Mouse (Mus musculus) ES-E14 (cell line): Measurements from ENCODE around the gene Ngfr.

Experiments
- CHD2 ChIP-seq: IDR thresholded peaks from 2 replicates; pipeline ENCODE4 v1.6.1; 2014; ENCODE audit warnings: mild to moderate bottlenecking, low read depth, low read length, inconsistent platforms
- HCFC1 ChIP-seq: IDR thresholded peaks from 2 replicates; pipeline ENCODE4 v1.6.1; 2012; ENCODE audit warnings: low read length, inconsistent platforms, borderline replicate concordance; ENCODE audit not compliant: insufficient read depth

DNA sequence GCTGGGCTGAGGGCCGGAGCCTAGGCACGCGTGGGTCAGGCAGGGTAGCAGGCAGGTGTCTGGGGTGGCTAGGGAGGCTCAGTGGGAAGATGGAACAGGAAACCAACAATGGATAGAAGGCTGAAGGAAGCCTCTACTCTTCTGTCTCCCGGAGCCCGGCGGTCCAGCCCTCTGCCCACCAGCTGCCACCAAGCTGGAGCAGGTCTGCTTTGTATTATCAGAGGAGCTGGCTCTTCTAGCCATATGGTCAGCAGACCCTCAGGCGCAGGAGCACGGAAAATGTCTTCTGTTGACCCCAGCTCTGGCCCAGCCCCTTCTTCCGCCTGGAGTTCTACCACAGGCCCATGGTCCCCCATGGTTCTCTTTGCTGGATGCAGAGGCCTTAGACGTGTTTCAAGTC, 22.2 kb downstream of the Ngfr start:
- TF ChIP-seq HCFC1 = no peak
- no peak for TF ChIP-seq CHD2
